Mouse (Mus musculus) megakaryocyte progenitor cell, adult 5-6 weeks (primary cell): ENCODE measurements around the gene Rasa4. TPM values are rescaled to one million over a fixed set of nuclear protein-coding genes. Genes with fewer than 3 reads are reported as not detected.
"Not testable (repeated sequence)": the region's sequence is repeated elsewhere in the genome, so short reads cannot be mapped to it uniquely, and the experiment has no call there.

ENCODE experiments used
- ATAC-seq: replicated peaks from 2 replicates; pipeline ENCODE4 v1.8.0; 2016; ENCODE audit warnings: mild to moderate bottlenecking, moderate TSS enrichment, inconsistent platforms; ENCODE audit not compliant: poor library complexity
- total RNA-seq, 2 experiments: library from RNA; stranded (forward) in 1 of 2; stranded (reverse) in 1 of 2; fragments of 157-497, 149-512 nt in 1 of 2; fragments of 200-1000 nt in 1 of 2; gene quantifications; 2 replicates each; pipeline versions ENCODE4 v1.2.3 to v1.2.4; 2015 to 2017

Gene Rasa4
- total RNA-seq, 2 experiments from 2014 or later, result 31.4 to 31.9 TPM

DNA sequence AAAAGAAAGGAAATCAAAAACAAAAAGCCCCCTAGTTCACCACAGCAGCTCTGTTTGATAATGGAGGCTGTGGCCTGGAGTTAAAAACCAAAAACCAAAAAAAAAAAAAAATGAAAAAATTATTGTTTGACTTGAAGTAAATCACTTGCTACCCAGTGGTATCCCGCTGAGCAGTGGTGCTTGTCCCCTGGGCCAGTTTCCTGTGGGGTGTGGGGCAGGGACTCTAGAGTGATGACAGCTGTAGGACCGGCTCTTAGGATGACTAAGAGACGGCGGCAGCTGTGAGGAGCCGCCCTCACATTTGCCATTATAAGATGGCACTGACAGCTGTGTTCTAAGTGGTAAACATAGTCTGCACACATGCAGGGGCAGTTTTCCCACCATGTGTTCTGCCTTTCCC is 71.7 kb downstream of the Rasa4 start:
- no peak for ATAC-seq

DNA sequence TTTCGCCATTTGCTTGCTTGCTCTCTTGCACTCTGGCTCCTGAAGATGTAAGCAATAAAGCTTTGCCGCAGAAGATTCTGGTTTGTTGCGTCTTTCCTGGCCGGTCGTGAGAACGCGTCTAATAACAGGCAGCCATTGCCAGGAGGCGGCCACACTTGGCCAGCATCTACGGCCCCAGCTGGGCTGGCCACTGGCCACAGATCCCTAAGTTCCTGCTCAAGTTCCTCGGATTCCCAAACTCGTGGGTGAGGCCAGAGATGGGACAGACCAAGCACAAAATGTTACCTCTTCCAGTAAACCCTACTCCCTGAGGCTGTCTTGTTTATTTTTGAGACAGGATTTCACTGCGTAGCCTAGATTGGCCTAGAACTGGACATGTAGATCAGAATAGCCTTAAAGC is 76.4 kb downstream of the Rasa4 start:
- ATAC-seq, result not testable (repeated sequence)

Other genes with a start within 250 kb of the Rasa4 start
- gene Hspb1, start 196.0 kb upstream of the Rasa4 start, total RNA-seq (2015), result not detected in 2 replicates
- gene Hspb1, start 196.0 kb upstream of the Rasa4 start, total RNA-seq (2017), result not detected in 2 replicates
- gene Ywhag, start 149.3 kb upstream of the Rasa4 start, total RNA-seq (2015), result 124 and 130 TPM in 2 replicates
- 87.4 and 88.3 TPM in 2 replicates for gene Ywhag, start 149.3 kb upstream of the Rasa4 start, total RNA-seq (2017)
- 3.3 and 6.8 TPM in 2 replicates for gene Ssc4d, start 109.4 kb upstream of the Rasa4 start, total RNA-seq (2015)
- 2.0 and 2.3 TPM in 2 replicates for gene Ssc4d, start 109.4 kb upstream of the Rasa4 start, total RNA-seq (2017)
- 0.10 TPM in 1 of 2 replicates, not detected in the other for gene Zp3, start 103.8 kb upstream of the Rasa4 start, total RNA-seq (2015)
- gene Zp3, start 103.8 kb upstream of the Rasa4 start, total RNA-seq (2017), result not detected in 2 replicates
- gene Dtx2, start 89.1 kb upstream of the Rasa4 start, total RNA-seq (2015), result 12.9 and 13.7 TPM in 2 replicates
- gene Dtx2, start 89.1 kb upstream of the Rasa4 start, total RNA-seq (2017), result 4.7 and 5.5 TPM in 2 replicates
- not detected in 2 replicates for gene Upk3b, start 45.4 kb upstream of the Rasa4 start, total RNA-seq (2015)
- gene Upk3b, start 45.4 kb upstream of the Rasa4 start, total RNA-seq (2017), result not detected in 2 replicates
- gene Upk3bl, start 29.4 kb upstream of the Rasa4 start, total RNA-seq (2015), result 0.59 and 1.4 TPM in 2 replicates
- gene Upk3bl, start 29.4 kb upstream of the Rasa4 start, total RNA-seq (2017), result 0.17 and 1.0 TPM in 2 replicates
- gene Polr2j, start 32.7 kb downstream of the Rasa4 start, total RNA-seq (2015), result 115 and 120 TPM in 2 replicates
- gene Polr2j, start 32.7 kb downstream of the Rasa4 start, total RNA-seq (2017), result 127 and 153 TPM in 2 replicates
- 13.2 and 16.5 TPM in 2 replicates for gene Lrwd1, start 52.2 kb downstream of the Rasa4 start, total RNA-seq (2015)
- gene Lrwd1, start 52.2 kb downstream of the Rasa4 start, total RNA-seq (2017), result 52.6 and 56.5 TPM in 2 replicates
- gene Alkbh4, start 52.2 kb downstream of the Rasa4 start, total RNA-seq (2015), result 15.6 and 18.5 TPM in 2 replicates
- 8.4 and 12.9 TPM in 2 replicates for gene Alkbh4, start 52.2 kb downstream of the Rasa4 start, total RNA-seq (2017)
- 16.4 and 16.7 TPM in 2 replicates for gene Orai2, start 86.8 kb downstream of the Rasa4 start, total RNA-seq (2015)
- gene Orai2, start 86.8 kb downstream of the Rasa4 start, total RNA-seq (2017), result 21.2 and 26.9 TPM in 2 replicates
- 21.0 and 26.5 TPM in 2 replicates for gene Prkrip1, start 115.0 kb downstream of the Rasa4 start, total RNA-seq (2015)
- gene Prkrip1, start 115.0 kb downstream of the Rasa4 start, total RNA-seq (2017), result 51.5 and 78.2 TPM in 2 replicates
- 27.8 and 33.0 TPM in 2 replicates for gene Sh2b2, start 162.6 kb downstream of the Rasa4 start, total RNA-seq (2015)
- gene Sh2b2, start 162.6 kb downstream of the Rasa4 start, total RNA-seq (2017), result 12.1 TPM in 2 replicates